Mouse (Mus musculus) forebrain, embryonic 11.5 days (tissue): ENCODE results near the gene Ugt3a2. TPM values are rescaled to one million over a fixed set of nuclear protein-coding genes. Genes with fewer than 3 reads are reported as not detected.

Experiments
- ATAC-seq: fragments of 200-750 bp; cut with Nextera tagmentation; replicated peaks from 2 replicates; pipeline ENCODE4 v1.8.0; 2017; ENCODE audit warnings: moderate TSS enrichment; ENCODE audit not compliant: low FRiP score
- DNase-seq: peaks from one replicate; pipeline ENCODE4 v3.0.0-alpha.2; 2017; ENCODE audit warnings: low spot score
- H3K27ac ChIP-seq: fragments of 300-500 bp; sonication (generic); 2 replicates; pipeline ENCODE4 v1.5.1; 2014; ENCODE audit warnings: low read depth, low read length
- H3K27me3 ChIP-seq: fragments of 300-500 bp; sonication (generic); 2 replicates; pipeline ENCODE4 v1.6.1; 2014; ENCODE audit warnings: mild to moderate bottlenecking, low read length, mixed read lengths; ENCODE audit not compliant: control insufficient read depth, insufficient read depth
- H3K36me3 ChIP-seq: fragments of 300-500 bp; sonication (generic); 2 replicates; pipeline ENCODE4 v1.6.1; 2014; ENCODE audit warnings: mild to moderate bottlenecking, low read length, moderate library complexity, mixed read lengths; ENCODE audit not compliant: control insufficient read depth, insufficient read depth
- H3K4me1 ChIP-seq: fragments of 300-500 bp; sonication (generic); replicated peaks from 2 replicates; pipeline ENCODE4 v1.6.1; 2014; ENCODE audit warnings: low read length, mixed read lengths; ENCODE audit not compliant: control insufficient read depth, insufficient read depth
- H3K4me2 ChIP-seq: fragments of 300-500 bp; sonication (generic); 2 replicates; pipeline ENCODE4 v1.6.1; 2014; ENCODE audit warnings: low read depth, mild to moderate bottlenecking, low read length, moderate library complexity, mixed read lengths; ENCODE audit not compliant: severe bottlenecking
- H3K4me3 ChIP-seq: fragments of 300-500 bp; sonication (generic); 2 replicates; pipeline ENCODE4 v1.5.1; 2014; ENCODE audit warnings: low read depth, low read length
- H3K9ac ChIP-seq: fragments of 300-500 bp; sonication (generic); 2 replicates; pipeline ENCODE4 v1.6.1; 2014; ENCODE audit warnings: low read length
- H3K9me3 ChIP-seq: fragments of 300-500 bp; sonication (generic); 2 replicates; pipeline ENCODE4 v1.6.1; 2016; ENCODE audit warnings: low read length, mixed read lengths; ENCODE audit not compliant: control insufficient read depth
- WGBS: fragments of 180-500 bp; shearing (Covaris S2); extraction: QIAGEN DNeasy Blood & Tissue Kit; methylation state at CpG from one replicate; pipeline ENCODE4 v1.1.7; 2014; 5-methylcytosine and 5-hydroxymethylcytosine counted together
- polyA plus RNA-seq: library from polyadenylated mRNA; unstranded; fragments of >200 nt; fragmentation: Nextera tagmentation; extraction: Ambion mirVana; gene quantifications from 2 replicates; pipeline ENCODE4 v1.2.1, GENCODE M21; 2014

The Ugt3a2 gene
- polyA plus RNA-seq, 1 experiment from 2014 or later = not detected

- H3K27me3 ChIP-seq = no peaks in the 10 kb centered on the region
- H3K4me2 ChIP-seq = no peak overlapping the region
- 91% methylated on average over 7 of the region's 7 CpGs for WGBS
- H3K27ac ChIP-seq = no peak overlapping the region
- no peak for ATAC-seq
- H3K4me1 ChIP-seq = no peaks in the 10 kb centered on the region
- H3K4me3 ChIP-seq = no peak overlapping the region
- H3K36me3 ChIP-seq = no peaks in the 10 kb centered on the region
- H3K9me3 ChIP-seq = no peaks in the 10 kb centered on the region
- no peak overlapping the region for H3K9ac ChIP-seq
- DNase-seq = no peak
Observed at GRCm38 (mm10) chr15:9376281-9376680, 40.9 kb downstream of the Ugt3a2 start.

DNA sequence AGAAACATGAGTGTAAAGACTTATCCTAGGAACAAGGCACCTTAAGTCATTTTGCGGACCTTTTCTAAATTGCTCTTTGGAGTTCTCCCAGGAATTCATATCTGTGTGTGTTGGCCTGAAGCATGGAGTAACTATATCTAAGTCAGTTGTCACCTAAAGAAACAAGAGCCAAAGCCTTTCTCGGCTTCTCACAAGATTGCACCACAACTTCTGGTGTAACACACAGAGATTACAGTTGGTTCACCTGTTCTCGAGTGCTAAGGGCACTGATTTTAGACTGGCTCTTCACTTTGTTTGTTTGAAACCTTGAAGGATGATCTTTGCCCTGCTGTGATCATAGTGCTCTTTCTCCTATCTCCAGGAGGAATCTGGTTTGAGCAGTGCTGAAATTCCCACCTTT lies 74.1 kb downstream of the Ugt3a2 start:
- DNase-seq = no peak
- Histone ChIP-seq H3K36me3 (no peaks in the 10 kb centered on the region), H3K9ac (no peak overlapping the region), H3K4me2 (no peak overlapping the region), H3K27me3 (no peaks in the 10 kb centered on the region), H3K4me1 (no peaks in the 10 kb centered on the region), H3K27ac (no peak overlapping the region), H3K9me3 (no peaks in the 10 kb centered on the region), H3K4me3 (no peak overlapping the region)
- 93% methylated on average over 3 of the region's 3 CpGs for whole genome bisulfite sequencing
- no peak for ATAC-seq

Other genes with a start within 250 kb of the Ugt3a2 start
- 3.1 and 3.8 TPM in 2 replicates for gene Lmbrd2, start 195.0 kb upstream of the Ugt3a2 start, polyA plus RNA-seq
- gene Skp2, start 180.1 kb upstream of the Ugt3a2 start, polyA plus RNA-seq = 142 and 153 TPM in 2 replicates
- gene Ugt3a1, start 58.7 kb upstream of the Ugt3a2 start, polyA plus RNA-seq = not detected in 2 replicates
- 0.33 and 0.77 TPM in 2 replicates for gene Capsl, start 100.5 kb downstream of the Ugt3a2 start, polyA plus RNA-seq
- not detected in 2 replicates for gene Il7r, start 194.6 kb downstream of the Ugt3a2 start, polyA plus RNA-seq